Comparison of ENCODE assay signal across 31 mouse cellular contexts in genomic region chr14:122823791-122824190, GRCm38 (mm10).
"Had no signal": no experiment of that assay in that cellular context is flagged by ENCODE, and none has a peak within 500 bp of the region (broad histone marks: within the 10 kb centered on the region; RNA-seq: fewer than 3 reads in every experiment).

No protein-coding gene starts in this region.

- H3K27ac ChIP-seq: left cerebral cortex, adult 2 months; limb, embryonic 10.5 days; limb, embryonic 12.5 days; limb, embryonic 13.5 days; limb, embryonic 15.5 days; liver, embryonic 12.5 days; liver, embryonic 13.5 days; liver, embryonic 14.5 days; liver, embryonic 15.5 days; lung, embryonic 15.5 days; macrophage; midbrain, embryonic 10.5 days; midbrain, embryonic 12.5 days; midbrain, embryonic 13.5 days; midbrain, embryonic 15.5 days; neural tube, embryonic 12.5 days; neural tube, embryonic 13.5 days had no signal

- H3K4me3 ChIP-seq: left cerebral cortex, adult 2 months; limb, embryonic 10.5 days; limb, embryonic 12.5 days; limb, embryonic 13.5 days; limb, embryonic 15.5 days; liver, embryonic 12.5 days; liver, embryonic 13.5 days; liver, embryonic 15.5 days; lung, embryonic 15.5 days; megakaryocyte, embryonic 14.5 days; midbrain, embryonic 10.5 days; midbrain, embryonic 12.5 days; midbrain, embryonic 13.5 days; midbrain, embryonic 15.5 days; myocyte; neural tube, embryonic 12.5 days; neural tube, embryonic 13.5 days had no signal

- H3K36me3 ChIP-seq: limb, embryonic 10.5 days; limb, embryonic 12.5 days; limb, embryonic 13.5 days; limb, embryonic 15.5 days; liver, embryonic 12.5 days; liver, embryonic 13.5 days; liver, embryonic 15.5 days; lung, embryonic 15.5 days; midbrain, embryonic 10.5 days; midbrain, embryonic 12.5 days; midbrain, embryonic 13.5 days; midbrain, embryonic 15.5 days; neural tube, embryonic 12.5 days; neural tube, embryonic 13.5 days had no signal

- H3K9ac ChIP-seq: limb, embryonic 12.5 days; limb, embryonic 13.5 days; limb, embryonic 15.5 days; liver, embryonic 12.5 days; liver, embryonic 13.5 days; liver, embryonic 14.5 days; liver, embryonic 15.5 days; liver, postnatal 0 days; lung, embryonic 15.5 days; midbrain, embryonic 12.5 days; midbrain, embryonic 13.5 days; midbrain, embryonic 15.5 days; neural tube, embryonic 12.5 days; neural tube, embryonic 13.5 days had no signal

- ATAC-seq: liver, embryonic 12.5 days; liver, postnatal 0 days; lung, postnatal 0 days; midbrain, embryonic 13.5 days; midbrain, embryonic 15.5 days; midbrain, embryonic 16.5 days had no signal

- H3K4me2 ChIP-seq: limb, embryonic 12.5 days; limb, embryonic 13.5 days; limb, embryonic 15.5 days; liver, embryonic 11.5 days; liver, embryonic 12.5 days; liver, embryonic 13.5 days; liver, embryonic 15.5 days; lung, embryonic 15.5 days; midbrain, embryonic 11.5 days; midbrain, embryonic 12.5 days; midbrain, embryonic 13.5 days; midbrain, embryonic 15.5 days; neural tube, embryonic 12.5 days; neural tube, embryonic 13.5 days had no signal

- H3K27me3 ChIP-seq: limb, embryonic 12.5 days; limb, embryonic 13.5 days; limb, embryonic 15.5 days; liver, embryonic 12.5 days; liver, embryonic 13.5 days; liver, embryonic 15.5 days; lung, embryonic 15.5 days; midbrain, embryonic 12.5 days; midbrain, embryonic 13.5 days; midbrain, embryonic 15.5 days; neural tube, embryonic 12.5 days; neural tube, embryonic 13.5 days had no signal

- H3K9me3 ChIP-seq: limb, embryonic 10.5 days; limb, embryonic 12.5 days; limb, embryonic 13.5 days; limb, embryonic 15.5 days; liver, embryonic 12.5 days; liver, embryonic 13.5 days; liver, embryonic 15.5 days; lung, embryonic 15.5 days; midbrain, embryonic 10.5 days; midbrain, embryonic 12.5 days; midbrain, embryonic 13.5 days; midbrain, embryonic 15.5 days; neural tube, embryonic 12.5 days; neural tube, embryonic 13.5 days had no signal

- DNase-seq: left cerebral cortex, postnatal 4 days; liver; liver, embryonic 13.5 days; liver, postnatal 0 days; lung, adult 2 months; lung, postnatal 10 days; lung, postnatal 14 days; lung, postnatal 4 days; midbrain, embryonic 14.5 days had no signal

- H3K4me1 ChIP-seq: limb, embryonic 13.5 days; limb, embryonic 15.5 days; liver, embryonic 12.5 days; liver, embryonic 13.5 days; liver, embryonic 15.5 days; lung, embryonic 15.5 days; megakaryocyte, embryonic 14.5 days; midbrain, embryonic 10.5 days; midbrain, embryonic 12.5 days; midbrain, embryonic 13.5 days; midbrain, embryonic 15.5 days; neural tube, embryonic 12.5 days had no signal
